Mouse (Mus musculus) adrenal gland, adult 2 months (tissue): ENCODE measurements around the gene Creg2. TPM values are rescaled to one million over a fixed set of nuclear protein-coding genes. Genes with fewer than 3 reads are reported as not detected.
"Not testable (repeated sequence)": the region's sequence is repeated elsewhere in the genome, so short reads cannot be mapped to it uniquely, and the experiment has no call there.

Experiments
- DNase-seq: peaks from one replicate; pipeline ENCODE4 v3.0.0; 2021
- long read RNA-seq: library from polyadenylated mRNA; stranded (forward); transcript quantifications from one replicate; pipeline ENCODE4 v2.0.0, GENCODE M21; 2021
- polyA plus RNA-seq: library from polyadenylated mRNA; depleted of rRNA; stranded (reverse); fragments of >200 nt; gene quantifications from 2 replicates; pipeline ENCODE4 v1.2.3, GENCODE M21; 2012; rRNA removed
- total RNA-seq, 2 experiments: library from RNA; stranded (reverse); gene quantifications; 2 replicates each; pipeline ENCODE4 v1.2.3; 2021

Gene Creg2
- total RNA-seq (under 1 TPM; 0.26 to 0.48 TPM), polyA plus RNA-seq (0.03 and 0.19 TPM in 2 replicates)
- long read RNA-seq = 0 reads

GRCm38 (mm10) chr1:39651241-39651548 is at the start of gene Creg2:
Creg2 (minus strand) TSS chr1:39651474.
- DNase-seq = no peak

- no peak for DNase-seq
These were observed 49.5 kb upstream of the Creg2 start for GRCm38 (mm10) chr1:39700599-39701273.

- DNase-seq = peak; percentile 63
These were observed 47.2 kb upstream of the Creg2 start for GRCm38 (mm10) chr1:39698456-39698855.

GRCm38 (mm10) chr1:39695198-39695597 is 43.9 kb upstream of the Creg2 start:
- no peak for DNase-seq

- DNase-seq = no peak
These were observed 43.5 kb upstream of the Creg2 start for GRCm38 (mm10) chr1:39694756-39695155.

- no peak for DNase-seq
These were observed 40.7 kb upstream of the Creg2 start for GRCm38 (mm10) chr1:39691974-39692373.

GRCm38 (mm10) chr1:39691061-39691460 is 39.8 kb upstream of the Creg2 start:
- DNase-seq = no peak

- no peak for DNase-seq
These were observed 37.3 kb upstream of the Creg2 start for GRCm38 (mm10) chr1:39688573-39688972.

- DNase-seq = no peak
These were observed 36.0 kb upstream of the Creg2 start for GRCm38 (mm10) chr1:39687279-39687678.

GRCm38 (mm10) chr1:39685841-39686240 is 34.6 kb upstream of the Creg2 start:
- peak; percentile 77 for DNase-seq

GRCm38 (mm10) chr1:39681638-39682037 is 30.4 kb upstream of the Creg2 start:
- DNase-seq = no peak

- DNase-seq = no peak
These were observed 29.3 kb upstream of the Creg2 start for GRCm38 (mm10) chr1:39680546-39680945.

- no peak for DNase-seq
These were observed 27.6 kb upstream of the Creg2 start for GRCm38 (mm10) chr1:39678883-39679282.

GRCm38 (mm10) chr1:39676221-39676876 is 25.1 kb upstream of the Creg2 start:
- no peak for DNase-seq

GRCm38 (mm10) chr1:39672362-39673105 is 21.3 kb upstream of the Creg2 start:
- no peak for DNase-seq

GRCm38 (mm10) chr1:39670211-39670935 is 19.1 kb upstream of the Creg2 start:
- no peak for DNase-seq

GRCm38 (mm10) chr1:39666751-39667252 is 15.5 kb upstream of the Creg2 start:
- no peak for DNase-seq

GRCm38 (mm10) chr1:39664039-39664625 is 12.9 kb upstream of the Creg2 start:
- DNase-seq = no peak

- no peak for DNase-seq
These were observed 11.8 kb upstream of the Creg2 start for GRCm38 (mm10) chr1:39663050-39663449.

- no peak for DNase-seq
These were observed 5.8 kb upstream of the Creg2 start for GRCm38 (mm10) chr1:39656976-39657529.

GRCm38 (mm10) chr1:39654901-39655300 is 3.6 kb upstream of the Creg2 start:
- not testable (repeated sequence) for DNase-seq

- no peak for DNase-seq
These were observed 1.8 kb upstream of the Creg2 start for GRCm38 (mm10) chr1:39653028-39653427.
